Comparison of ENCODE assay signal across 8 mouse cellular contexts in genomic region chr3:152345732-152346632, GRCm38 (mm10). TPM values are rescaled to one million over a fixed set of nuclear protein-coding genes. Genes with fewer than 3 reads are reported as not detected.
DNase-seq lines count a peak whose midpoint lies in the region; ATAC-seq lines count a peak whose summit lies in the region.

TSS of gene Usp33 (plus strand) at chr3:152346478.

- no peaks in the 10 kb centered on the region for H3K27me3 ChIP-seq in forebrain, embryonic 11.5 days (ENCODE audit: control insufficient read depth, insufficient read depth, low read length)
- no peaks in the 10 kb centered on the region for H3K27me3 ChIP-seq in heart, embryonic 16.5 days (ENCODE audit: control insufficient read depth, insufficient read depth, low read length)
- no peaks in the 10 kb centered on the region for H3K27me3 ChIP-seq in liver, embryonic 15.5 days
- no peaks in the 10 kb centered on the region for H3K27me3 ChIP-seq in neural tube, embryonic 12.5 days (replicated peaks)

- no peaks in the 10 kb centered on the region for H3K36me3 ChIP-seq in forebrain, embryonic 11.5 days (ENCODE audit: control insufficient read depth, insufficient read depth, low read length)
- H3K36me3 ChIP-seq in heart, embryonic 16.5 days (ENCODE audit: control insufficient read depth, insufficient read depth): no peaks in the 10 kb centered on the region
- 0 out of 2 replicates have a peak, but pooled peaks cover 7% of the 10 kb centered on the region for H3K36me3 ChIP-seq in liver, embryonic 15.5 days (replicated peaks)
- no peaks in the 10 kb centered on the region for H3K36me3 ChIP-seq in neural tube, embryonic 12.5 days

- H3K27ac ChIP-seq in forebrain, embryonic 11.5 days (ENCODE audit: low read depth, low read length): no peak within 1 kb of the TSS
- peak within 1 kb of the TSS; percentile 73 for H3K27ac ChIP-seq in heart, embryonic 16.5 days (ENCODE audit: low read length)
- peak within 1 kb of the TSS; percentile 95 for H3K27ac ChIP-seq in liver, embryonic 15.5 days (replicated peaks)
- peak within 1 kb of the TSS; percentile 47; the same call in 1 of the 2 replicates for H3K27ac ChIP-seq in neural tube, embryonic 12.5 days

- DNase-seq in CD8-positive naive resting alpha-beta T cell, adult 2 months (ENCODE audit: low read depth in 2 of 2, low spot score in 2 of 2): peak; percentile 92 to 94
- DNase-seq in c-Kit-positive CD71-negative TER-119-negative erythroid progenitor cells, embryonic 14.5 days (ENCODE audit: low read depth): peak; percentile 70
- peak; percentile 95 for DNase-seq in forebrain, embryonic 11.5 days (ENCODE audit: low spot score)
- DNase-seq in kidney, postnatal 36 days: peak; percentile 95 to 98
- DNase-seq in telencephalon, adult 2 months (ENCODE audit: low read depth, low spot score): peak; percentile 83

- no peaks in the 10 kb centered on the region for H3K9me3 ChIP-seq in forebrain, embryonic 11.5 days (ENCODE audit: control insufficient read depth, low read length)
- no peaks in the 10 kb centered on the region for H3K9me3 ChIP-seq in heart, embryonic 16.5 days (replicated peaks; ENCODE audit: control insufficient read depth, low read length)
- no peaks in the 10 kb centered on the region for H3K9me3 ChIP-seq in liver, embryonic 15.5 days (replicated peaks)
- H3K9me3 ChIP-seq in neural tube, embryonic 12.5 days: no peaks in the 10 kb centered on the region

- WGBS in forebrain, embryonic 11.5 days: 8% methylated on average over 34 of the region's 44 CpGs
- 7% methylated on average over 41 of the region's 44 CpGs for WGBS in heart, embryonic 16.5 days
- WGBS in liver, embryonic 15.5 days (ENCODE audit: insufficient replicate concordance): 7% methylated on average over 37 of the region's 44 CpGs
- 7% methylated on average over 44 of the region's 44 CpGs for WGBS in neural tube, embryonic 12.5 days

- H3K4me3 ChIP-seq in forebrain, embryonic 11.5 days (ENCODE audit: low read depth, low read length): peak within 1 kb of the TSS; percentile 90
- H3K4me3 ChIP-seq in heart, embryonic 16.5 days (ENCODE audit: low read length): peak within 1 kb of the TSS; percentile 76
- peak within 1 kb of the TSS; percentile 82 for H3K4me3 ChIP-seq in liver, embryonic 15.5 days (replicated peaks)
- H3K4me3 ChIP-seq in neural tube, embryonic 12.5 days: peak within 1 kb of the TSS; percentile 70

- H3K4me1 ChIP-seq in forebrain, embryonic 11.5 days (replicated peaks; ENCODE audit: control insufficient read depth, insufficient read depth, low read length): peaks cover 3% of the 10 kb centered on the region; the same call in 1 of the 2 replicates
- peaks cover 15% of the 10 kb centered on the region for H3K4me1 ChIP-seq in heart, embryonic 16.5 days (ENCODE audit: control insufficient read depth, insufficient read depth, low read length)
- peaks cover 40% of the 10 kb centered on the region for H3K4me1 ChIP-seq in liver, embryonic 15.5 days (replicated peaks)
- H3K4me1 ChIP-seq in neural tube, embryonic 12.5 days: peaks cover 16% of the 10 kb centered on the region

- peak within 1 kb of the TSS; percentile 66 for H3K4me2 ChIP-seq in forebrain, embryonic 11.5 days (ENCODE audit: low read depth, low read length, severe bottlenecking)
- peak within 1 kb of the TSS; percentile 77 for H3K4me2 ChIP-seq in heart, embryonic 16.5 days (ENCODE audit: low read depth, low read length)
- H3K4me2 ChIP-seq in liver, embryonic 15.5 days: peak within 1 kb of the TSS; percentile 73
- H3K4me2 ChIP-seq in neural tube, embryonic 12.5 days (replicated peaks): peak within 1 kb of the TSS; percentile 62

- peak; percentile 97 for ATAC-seq in forebrain, embryonic 11.5 days (replicated peaks; ENCODE audit: low FRiP score)
- peak; percentile 98 for ATAC-seq in heart, embryonic 16.5 days (replicated peaks; ENCODE audit: extremely low read depth, insufficient read depth, low FRiP score)
- ATAC-seq in liver, embryonic 15.5 days (ENCODE audit: insufficient read depth): peak; percentile 94
- peak; percentile 96 for ATAC-seq in neural tube, embryonic 12.5 days (ENCODE audit: low FRiP score, low read depth)

- H3K9ac ChIP-seq in forebrain, embryonic 11.5 days (ENCODE audit: low read length): peak within 1 kb of the TSS; percentile 82
- H3K9ac ChIP-seq in heart, embryonic 16.5 days (ENCODE audit: low read length): peak within 1 kb of the TSS; percentile 86
- peak within 1 kb of the TSS; percentile 83 for H3K9ac ChIP-seq in liver, embryonic 15.5 days
- peak within 1 kb of the TSS; percentile 77 for H3K9ac ChIP-seq in neural tube, embryonic 12.5 days

RNA-seq across cellular contexts. Expression of gene Usp33, which starts in this region (rescaled TPM):
- 60.8 and 62.6 TPM in 2 replicates for polyA plus RNA-seq in forebrain, embryonic 11.5 days (2014; fragmentation: Nextera tagmentation; extraction: Ambion mirVana)
- 28.0 and 29.3 TPM in 2 replicates for polyA plus RNA-seq in heart, embryonic 16.5 days (2015; fragmentation: Nextera tagmentation; extraction: Ambion mirVana)
- 19.6 and 21.4 TPM in 2 replicates for polyA plus RNA-seq in liver, embryonic 15.5 days (2015; fragmentation: Nextera tagmentation; extraction: Ambion mirVana)
- 80.0 and 86.7 TPM in 2 replicates for polyA plus RNA-seq in neural tube, embryonic 12.5 days (2016; fragmentation: Nextera tagmentation; extraction: Ambion mirVana)
